Mouse (Mus musculus): ENCODE data around the gene Ctsk.

DNA sequence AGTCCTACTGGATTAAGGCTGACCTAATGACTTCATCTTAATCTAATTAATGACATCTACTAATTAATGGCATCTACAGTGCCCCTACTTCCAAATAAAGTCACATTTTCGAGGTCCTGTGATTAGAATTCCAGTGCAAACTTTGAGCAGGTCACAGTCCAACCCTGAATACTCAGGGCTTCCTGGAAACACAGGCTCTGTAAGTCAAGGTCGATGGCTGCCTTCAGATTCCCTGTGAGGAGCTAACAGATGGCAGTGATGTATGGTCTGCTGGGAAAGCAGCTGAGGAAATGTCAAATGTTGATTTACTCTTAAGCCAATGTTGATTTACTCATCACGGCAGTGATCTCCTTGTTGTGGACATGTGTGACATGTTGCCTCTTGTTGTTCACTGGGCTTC, 54.9 kb downstream of the Ctsk start:
- no peak for TF ChIP-seq TCF12 (IDR thresholded peaks at IDR 0.05; ENCODE audit: low read depth, low read length)
- TF ChIP-seq CTCF (conservative IDR thresholded peaks at IDR 0.05 in 1 of 2, IDR thresholded peaks at IDR 0.05 in 1 of 2; ENCODE audit: low read depth in 2 of 2, low read length in 2 of 2) = no peak
- TF ChIP-seq MYC (IDR thresholded peaks at IDR 0.05; ENCODE audit: low read depth, low read length) = no peak
- TF ChIP-seq UBTF (IDR thresholded peaks at IDR 0.05; ENCODE audit: low read depth, low read length) = no peak
- TF ChIP-seq GABPA (IDR thresholded peaks at IDR 0.05; ENCODE audit: insufficient replicate concordance, low read depth, low read length) = no peak
- TF ChIP-seq JUN (IDR thresholded peaks at IDR 0.05; ENCODE audit: insufficient read depth, low read depth, low read length) = no peak
- TF ChIP-seq MXI1 (IDR thresholded peaks at IDR 0.05; ENCODE audit: low read depth, low read length) = no peak

Measured in CH12.LX (cell line).